Mouse (Mus musculus): Measurements from ENCODE around the gene Ndufb6. TPM values are rescaled to one million over a fixed set of nuclear protein-coding genes. Genes with fewer than 3 reads are reported as not detected.
A peak's percentile ranks its signal among the peaks of the same experiment; 100 is the strongest.
"Not testable (repeated sequence)": the region's sequence is repeated elsewhere in the genome, so short reads cannot be mapped to it uniquely, and the experiment has no call there.

Ndufb6 gene
- polyA plus RNA-seq, 1 experiment from 2014 or later, result 280 TPM

DNA sequence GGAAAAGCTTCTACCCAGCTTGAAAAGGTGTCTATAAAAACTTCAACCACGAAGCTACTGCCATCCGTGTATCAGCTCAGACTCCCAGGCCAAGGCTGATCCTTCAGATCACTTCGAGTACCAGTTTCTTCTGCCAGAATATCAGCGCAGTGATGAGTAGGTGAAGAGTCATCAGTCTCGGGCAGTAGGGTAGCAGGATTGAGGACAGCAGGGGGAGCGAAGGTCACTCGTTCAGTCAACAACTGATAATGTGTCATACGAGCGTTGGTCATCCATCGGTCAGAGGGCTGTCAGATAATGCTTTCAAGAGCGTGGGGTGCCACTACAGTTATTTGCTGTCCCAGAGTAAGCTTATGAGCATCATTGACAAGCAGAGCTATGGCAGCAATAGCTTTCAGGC is 12.3 kb upstream of the Ndufb6 start:
- not testable (repeated sequence) for H3K27ac ChIP-seq; H3K27me3 ChIP-seq; H3K36me3 ChIP-seq; H3K4me1 ChIP-seq; ATAC-seq (ENCODE audit: insufficient number of reproducible peaks, insufficient read depth, low FRiP score, low TSS enrichment); H3K9ac ChIP-seq; H3K9me3 ChIP-seq; H3K4me3 ChIP-seq; H3K4me2 ChIP-seq (replicated peaks)
- 93% methylated on average over 11 of the region's 11 CpGs for WGBS

DNA sequence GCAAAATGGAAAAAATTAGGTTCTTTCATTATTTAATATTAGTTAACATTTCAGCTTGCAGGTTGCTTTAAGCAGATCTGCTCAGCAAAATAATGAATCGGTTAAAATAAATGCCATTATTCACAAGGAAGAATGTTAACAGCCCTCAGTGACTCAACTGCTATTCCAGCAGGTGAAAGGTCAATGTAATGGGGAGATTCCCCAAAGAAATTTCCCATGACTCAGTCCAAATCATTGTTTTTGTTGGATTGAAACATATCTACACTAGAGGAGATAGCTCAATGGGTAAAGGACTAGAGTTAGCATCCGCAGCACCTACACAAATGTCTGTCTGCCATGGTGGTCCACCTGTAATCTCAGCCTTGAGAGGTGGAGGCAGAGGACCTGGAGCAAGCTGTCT is 9.8 kb upstream of the Ndufb6 start:
- Histone ChIP-seq H3K9me3 (no peaks in the 10 kb centered on the region; the same call in 1 of the 2 replicates), H3K27me3 (no peaks in the 10 kb centered on the region), H3K4me2 (replicated peaks) (no peak overlapping the region), H3K27ac (no peak overlapping the region), H3K36me3 (no peaks in the 10 kb centered on the region), H3K9ac (no peak overlapping the region), H3K4me1 (no peaks in the 10 kb centered on the region), H3K4me3 (no peak overlapping the region)
- WGBS, result 87% methylated on average over 2 of the region's 2 CpGs
- ATAC-seq (ENCODE audit: insufficient number of reproducible peaks, insufficient read depth, low FRiP score, low TSS enrichment), result no peak

DNA sequence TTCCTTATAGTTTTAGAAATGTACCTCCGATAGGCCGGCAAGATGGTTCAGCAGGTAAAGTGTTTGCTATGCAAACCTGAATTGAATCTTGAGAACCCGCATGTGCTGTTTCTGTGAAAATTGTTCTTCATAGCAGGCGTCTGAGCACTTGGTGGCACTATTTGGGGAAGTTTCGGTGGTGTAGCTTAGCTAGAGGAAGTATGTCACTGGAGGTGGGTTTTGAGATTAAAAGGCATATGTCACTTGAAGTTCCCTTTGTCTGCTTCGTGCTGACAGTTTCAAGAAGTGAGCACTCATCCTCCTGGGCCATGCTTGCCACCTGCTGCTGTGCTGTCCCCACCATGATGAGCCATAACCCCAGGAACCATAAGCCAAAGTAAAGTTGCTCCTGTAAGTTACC is 8.2 kb upstream of the Ndufb6 start:
- no peaks in the 10 kb centered on the region; the same call in 1 of the 2 replicates for H3K9me3 ChIP-seq
- no peaks in the 10 kb centered on the region for H3K36me3 ChIP-seq
- no peak overlapping the region for H3K4me3 ChIP-seq
- ATAC-seq (ENCODE audit: insufficient number of reproducible peaks, insufficient read depth, low FRiP score, low TSS enrichment), result no peak
- no peak overlapping the region for H3K4me2 ChIP-seq (replicated peaks)
- no peaks in the 10 kb centered on the region for H3K27me3 ChIP-seq
- no peaks in the 10 kb centered on the region for H3K4me1 ChIP-seq
- H3K27ac ChIP-seq, result no peak overlapping the region
- no peak overlapping the region for H3K9ac ChIP-seq
- 79% methylated on average over 6 of the region's 6 CpGs for WGBS

DNA sequence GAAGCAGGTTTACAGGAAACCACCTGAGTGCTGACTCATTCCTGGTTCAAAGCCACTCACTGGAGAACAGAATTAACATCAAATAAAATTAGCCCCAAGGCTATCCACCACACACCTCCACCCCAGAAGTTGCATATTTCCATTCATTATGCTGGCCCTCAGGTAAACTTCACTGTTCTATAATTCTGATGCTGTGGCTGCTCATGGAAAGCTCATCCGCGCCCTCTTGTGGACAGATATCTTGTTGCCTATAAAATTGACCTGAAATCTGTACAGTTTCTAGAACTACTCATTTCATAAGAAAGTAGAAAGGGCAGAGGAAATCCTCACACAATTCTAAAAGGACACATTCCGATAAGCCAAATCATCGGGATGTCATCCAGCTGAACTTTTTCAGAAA is 6.4 kb upstream of the Ndufb6 start:
- Histone ChIP-seq H3K27ac (no peak overlapping the region), H3K36me3 (no peaks in the 10 kb centered on the region), H3K4me2 (replicated peaks) (no peak overlapping the region), H3K4me1 (no peaks in the 10 kb centered on the region), H3K27me3 (no peaks in the 10 kb centered on the region), H3K9ac (no peak overlapping the region), H3K9me3 (no peaks in the 10 kb centered on the region; the same call in 1 of the 2 replicates), H3K4me3 (no peak overlapping the region)
- 20% methylated on average over 4 of the region's 4 CpGs for WGBS
- no peak for ATAC-seq (ENCODE audit: insufficient number of reproducible peaks, insufficient read depth, low FRiP score, low TSS enrichment)

DNA sequence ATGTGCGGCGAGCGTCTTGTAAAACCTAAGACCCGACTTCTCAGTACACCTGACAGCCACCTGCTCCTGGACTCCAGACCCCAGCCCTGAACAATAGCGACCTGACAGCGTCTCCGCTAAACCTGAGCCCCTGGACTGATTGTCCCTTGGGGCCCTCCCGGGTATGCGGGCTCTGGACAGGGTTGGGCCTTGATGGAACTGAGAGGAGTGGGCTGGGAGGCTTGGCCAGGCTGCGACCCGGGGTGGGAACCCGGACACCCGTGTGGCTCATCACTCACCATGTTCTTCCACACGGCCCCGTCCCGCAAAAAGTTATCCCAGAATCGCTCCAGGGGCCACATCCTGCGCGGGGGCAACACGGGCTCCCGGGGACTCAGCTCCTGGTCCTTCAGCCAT is 343 bp downstream of the Ndufb6 start:
- peaks cover 12% of the 10 kb centered on the region; the same call in 1 of the 2 replicates for H3K36me3 ChIP-seq
- peak overlapping the region; percentile 83 for H3K27ac ChIP-seq
- WGBS, result under 1% methylated on average over 21 of the region's 21 CpGs
- no peaks in the 10 kb centered on the region for H3K27me3 ChIP-seq
- H3K4me1 ChIP-seq, result peaks cover 10% of the 10 kb centered on the region
- no peaks in the 10 kb centered on the region for H3K9me3 ChIP-seq
- H3K4me3 ChIP-seq, result peak overlapping the region; percentile 97
- peak overlapping the region; percentile 86 for H3K4me2 ChIP-seq (replicated peaks)
- H3K9ac ChIP-seq, result peak overlapping the region; percentile 88
- ATAC-seq (ENCODE audit: insufficient number of reproducible peaks, insufficient read depth, low FRiP score, low TSS enrichment), result no peak

DNA sequence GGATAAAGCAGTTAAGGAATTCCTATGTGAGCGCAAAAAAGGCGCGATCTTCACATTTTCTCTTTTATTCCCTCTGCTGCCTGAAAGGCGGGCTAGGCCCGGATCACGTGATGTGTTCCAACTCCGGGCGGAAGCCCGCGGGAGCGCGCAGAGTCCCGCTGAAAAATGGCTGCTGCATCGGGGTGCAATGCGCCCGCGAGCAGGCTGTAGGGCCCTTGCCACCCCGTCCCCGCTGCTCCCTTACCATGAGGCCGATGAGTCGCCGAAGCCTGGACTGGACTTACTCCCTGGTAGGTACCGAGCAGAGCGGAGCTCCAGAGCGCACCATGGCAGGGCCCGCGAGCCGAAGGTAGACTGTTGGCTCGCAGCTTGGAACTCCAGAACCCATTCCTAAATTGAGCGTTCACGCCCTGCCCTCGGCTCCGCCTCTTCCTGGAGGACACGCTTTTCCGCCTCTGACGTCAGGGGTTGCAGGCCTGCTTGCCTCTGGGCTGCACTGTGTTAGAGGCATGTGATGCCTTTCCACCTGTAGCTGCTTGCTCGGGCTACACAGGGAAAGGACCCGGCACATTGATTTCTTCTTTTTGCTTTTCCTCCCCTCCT is 9.7 kb downstream of the Ndufb6 start, which contains the start of the genes Smim27 and Topors:
TSS of gene Smim27 (plus strand) at position 150 of the 603 bp plus-strand sequence.
TSS of gene Topors (minus strand) at position 421 of the 603 bp plus-strand sequence.
- H3K4me1 ChIP-seq, result peaks cover 14% of the 10 kb centered on the region
- WGBS, result under 1% methylated on average over 38 of the region's 38 CpGs
- no peaks in the 10 kb centered on the region for H3K27me3 ChIP-seq
- peak within 1 kb of the TSS; percentile 92 for H3K4me2 ChIP-seq (replicated peaks)
- no peaks in the 10 kb centered on the region for H3K9me3 ChIP-seq
- peak within 1 kb of the TSS; percentile 92 for H3K9ac ChIP-seq
- ATAC-seq (ENCODE audit: insufficient number of reproducible peaks, insufficient read depth, low FRiP score, low TSS enrichment), result peak; percentile 96
- peak within 1 kb of the TSS; percentile 87 for H3K4me3 ChIP-seq
- peaks cover 21% of the 10 kb centered on the region for H3K36me3 ChIP-seq
- H3K27ac ChIP-seq, result peak within 1 kb of the TSS; percentile 99

DNA sequence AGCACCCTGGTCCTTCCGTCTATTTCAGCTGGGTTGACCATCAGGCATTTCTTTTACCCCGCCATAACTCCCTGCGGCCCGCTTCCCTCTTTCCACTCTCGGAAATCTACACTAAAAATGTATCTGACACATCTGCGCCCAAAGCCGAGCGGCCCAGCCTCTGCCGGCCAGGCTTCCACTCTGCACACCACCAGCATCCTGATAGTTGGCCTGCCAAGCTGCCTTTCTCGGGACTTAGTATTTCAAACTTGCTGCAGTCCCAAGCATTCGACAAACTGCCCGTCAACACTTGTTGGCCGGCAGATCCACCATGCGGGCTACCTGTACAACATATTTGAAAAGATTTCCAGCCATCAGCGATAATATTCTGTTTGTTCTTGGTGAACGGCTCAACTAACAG is 10.4 kb downstream of the Ndufb6 start:
- Histone ChIP-seq H3K36me3 (peaks cover 20% of the 10 kb centered on the region), H3K4me2 (replicated peaks) (peak overlapping the region; percentile 92), H3K4me3 (peak overlapping the region; percentile 87), H3K9ac (peak overlapping the region; percentile 92), H3K4me1 (peaks cover 14% of the 10 kb centered on the region), H3K9me3 (no peaks in the 10 kb centered on the region), H3K27ac (peak overlapping the region; percentile 99), H3K27me3 (no peaks in the 10 kb centered on the region)
- WGBS, result under 1% methylated on average over 16 of the region's 16 CpGs
- no peak for ATAC-seq (ENCODE audit: insufficient number of reproducible peaks, insufficient read depth, low FRiP score, low TSS enrichment)

DNA sequence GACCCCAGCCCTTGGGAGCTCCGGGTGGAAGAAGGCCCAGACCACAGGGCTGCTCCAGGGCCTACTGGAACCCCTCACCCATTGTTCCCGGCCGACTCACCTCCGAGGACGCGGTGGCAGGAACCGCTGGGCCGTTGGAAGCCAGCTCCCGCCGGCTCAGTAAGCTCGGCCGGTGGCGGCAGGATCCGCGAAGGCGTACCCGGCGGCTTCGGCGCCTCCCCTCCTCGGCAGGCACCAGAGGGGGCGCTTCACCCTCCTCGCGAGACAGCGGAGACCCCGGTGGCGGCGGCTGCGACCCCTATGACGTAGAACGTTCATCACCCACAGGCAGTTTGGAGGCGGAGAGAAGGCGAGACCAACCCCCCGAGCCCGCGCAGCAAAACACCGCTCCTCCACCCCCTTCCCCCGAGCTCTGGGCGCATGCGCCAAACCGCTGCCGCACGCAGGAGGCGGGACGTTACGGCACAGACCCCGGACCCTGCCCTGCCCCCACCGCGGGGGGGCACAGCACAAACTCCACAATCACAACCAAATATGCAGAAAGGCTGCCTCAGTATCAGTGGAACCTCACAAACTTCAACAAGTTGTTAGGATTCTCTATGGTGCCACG is 10.9 kb downstream of the Ndufb6 start:
- ATAC-seq (ENCODE audit: insufficient number of reproducible peaks, insufficient read depth, low FRiP score, low TSS enrichment), result peak; percentile 76
- WGBS, result under 1% methylated on average over 47 of the region's 50 CpGs
- Histone ChIP-seq H3K27ac (peak overlapping the region; percentile 99), H3K36me3 (peaks cover 20% of the 10 kb centered on the region), H3K4me1 (peaks cover 14% of the 10 kb centered on the region), H3K9me3 (no peaks in the 10 kb centered on the region), H3K4me3 (peak overlapping the region; percentile 87), H3K4me2 (replicated peaks) (peak overlapping the region; percentile 92), H3K27me3 (no peaks in the 10 kb centered on the region), H3K9ac (peak overlapping the region; percentile 92)

DNA sequence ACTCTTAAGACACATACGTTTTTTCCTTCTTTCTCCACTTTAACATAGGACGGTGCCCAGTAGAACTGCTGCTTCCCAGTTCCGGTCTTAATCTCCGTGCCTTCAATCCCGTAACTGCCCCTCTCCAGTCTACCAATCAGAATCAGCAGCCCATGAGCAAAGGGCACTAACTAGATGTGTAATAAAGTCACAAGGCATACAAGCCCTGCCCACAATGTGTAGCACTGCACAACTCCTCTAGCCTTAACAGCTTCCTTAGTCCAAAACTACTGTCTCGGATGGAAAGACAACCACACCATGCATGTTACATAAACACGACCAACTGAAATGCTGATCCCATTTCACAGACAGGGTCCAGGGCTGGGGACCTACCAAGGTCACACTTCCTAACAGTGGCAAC is 11.5 kb downstream of the Ndufb6 start:
- Histone ChIP-seq H3K4me1 (peaks cover 14% of the 10 kb centered on the region), H3K36me3 (peaks cover 26% of the 10 kb centered on the region), H3K27me3 (no peaks in the 10 kb centered on the region), H3K4me3 (peak overlapping the region; percentile 87), H3K9ac (peak overlapping the region; percentile 92), H3K9me3 (no peaks in the 10 kb centered on the region), H3K27ac (peak overlapping the region; percentile 99), H3K4me2 (replicated peaks) (peak overlapping the region; percentile 92)
- 0 out of 2 replicates have a peak, but pooled peaks have one; percentile 3 for ATAC-seq (ENCODE audit: insufficient number of reproducible peaks, insufficient read depth, low FRiP score, low TSS enrichment)
- 66% methylated on average over 7 of the region's 7 CpGs for WGBS

DNA sequence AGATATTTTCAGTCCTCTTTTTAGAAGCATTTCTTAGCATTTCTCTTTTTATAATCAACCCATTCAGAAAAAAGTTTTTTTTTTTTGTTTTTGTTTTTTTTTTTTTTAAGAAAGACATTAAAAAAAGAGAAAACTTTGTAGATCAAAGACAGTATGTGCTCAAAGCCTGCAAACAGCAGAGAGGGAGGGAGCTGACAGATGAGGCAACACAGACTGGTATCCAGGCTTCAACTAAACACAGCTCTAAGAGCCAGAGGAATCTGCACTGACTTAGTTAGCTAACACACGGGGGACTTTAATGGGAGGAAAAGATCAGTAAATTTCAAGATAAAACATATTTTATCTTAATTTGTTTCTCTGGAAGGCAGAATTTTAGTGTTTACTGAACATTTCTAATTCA is 14.9 kb downstream of the Ndufb6 start:
- H3K4me2 ChIP-seq (replicated peaks), result no peak overlapping the region
- no peaks in the 10 kb centered on the region for H3K9me3 ChIP-seq
- no peak for ATAC-seq (ENCODE audit: insufficient number of reproducible peaks, insufficient read depth, low FRiP score, low TSS enrichment)
- no peaks in the 10 kb centered on the region for H3K27me3 ChIP-seq
- H3K36me3 ChIP-seq, result peaks cover 50% of the 10 kb centered on the region
- H3K4me3 ChIP-seq, result no peak overlapping the region
- H3K4me1 ChIP-seq, result peaks cover 14% of the 10 kb centered on the region
- no peak overlapping the region for H3K9ac ChIP-seq
- H3K27ac ChIP-seq, result no peak overlapping the region
- WGBS, result 76% methylated on average over 1 of the region's 1 CpGs

DNA sequence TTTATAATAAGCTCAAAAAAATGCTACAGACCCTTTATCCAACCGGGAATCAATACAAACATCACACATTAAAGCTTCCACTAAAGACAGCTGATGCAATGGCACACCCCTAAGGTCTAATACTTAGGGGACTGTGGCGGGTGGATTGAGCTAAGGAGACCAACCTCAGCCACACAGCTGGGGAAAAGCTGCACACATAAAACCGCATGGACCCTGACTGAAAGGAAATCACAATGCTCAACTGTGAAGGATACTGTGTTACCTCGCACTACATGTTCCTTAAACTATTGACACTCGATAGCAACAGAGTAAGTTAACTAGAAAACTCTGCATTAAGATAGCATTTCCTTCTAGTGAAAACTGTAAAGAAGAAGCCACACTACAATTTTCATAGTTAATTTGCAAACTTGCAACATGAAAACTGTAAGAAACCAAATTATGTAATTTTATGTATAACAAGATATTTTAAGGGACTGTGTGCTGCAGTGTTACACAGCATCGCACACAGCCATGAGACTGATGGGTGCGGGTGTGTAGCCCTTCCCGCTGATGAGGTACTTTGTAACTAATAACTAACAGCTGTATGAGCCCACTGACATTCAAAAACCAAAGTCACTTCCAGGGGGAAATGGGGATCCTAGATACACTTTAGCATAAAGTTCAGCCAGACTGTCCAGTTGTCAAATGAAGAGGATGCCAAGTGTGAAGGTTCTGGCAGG is 24.7 kb downstream of the Ndufb6 start:
- Histone ChIP-seq H3K27ac (no peak overlapping the region), H3K36me3 (peaks cover 6% of the 10 kb centered on the region; the same call in 1 of the 2 replicates), H3K4me2 (replicated peaks) (no peak overlapping the region), H3K27me3 (no peaks in the 10 kb centered on the region), H3K9ac (no peak overlapping the region), H3K4me1 (no peaks in the 10 kb centered on the region; the same call in 1 of the 2 replicates), H3K9me3 (no peaks in the 10 kb centered on the region), H3K4me3 (no peak overlapping the region)
- WGBS, result 69% methylated on average over 8 of the region's 8 CpGs
- no peak for ATAC-seq (ENCODE audit: insufficient number of reproducible peaks, insufficient read depth, low FRiP score, low TSS enrichment)
